Mouse (Mus musculus) embryonic facial prominence, embryonic 11.5 days (tissue): ENCODE measurements at regions not wholly inside any gene's neighbourhood (a gene's known extent, or its start where the extent isn't known, plus 50 kb on each side); places are given as distances from the start of the nearest gene placed in this dataset.

ENCODE experiments used
- ATAC-seq: fragments of 200-750 bp; cut with Nextera tagmentation; replicated peaks from 2 replicates; pipeline ENCODE4 v1.8.0; 2017; ENCODE audit warnings: low read depth; ENCODE audit not compliant: insufficient number of reproducible peaks, low FRiP score, low TSS enrichment
- DNase-seq: peaks from one replicate; pipeline ENCODE4 v3.0.0-alpha.2; 2015; ENCODE audit warnings: low spot score
- H3K27ac ChIP-seq: fragments of 300-500 bp; sonication (generic); replicated peaks from 2 replicates; pipeline ENCODE4 v1.5.1; 2014; ENCODE audit warnings: mild to moderate bottlenecking, low read depth, low read length, control low read depth
- H3K27me3 ChIP-seq: fragments of 300-500 bp; sonication (generic); 2 replicates; pipeline ENCODE4 v1.6.1; 2014; ENCODE audit warnings: mild to moderate bottlenecking, low read length, moderate library complexity, mixed read lengths; ENCODE audit not compliant: control insufficient read depth, insufficient read depth
- H3K36me3 ChIP-seq: fragments of 300-500 bp; sonication (generic); replicated peaks from 2 replicates; pipeline ENCODE4 v1.6.1; 2014; ENCODE audit warnings: low read depth, mild to moderate bottlenecking, low read length, moderate library complexity, mixed read lengths; ENCODE audit not compliant: control insufficient read depth, insufficient read depth
- H3K4me1 ChIP-seq: fragments of 300-500 bp; sonication (generic); 2 replicates; pipeline ENCODE4 v1.6.1; 2014; ENCODE audit warnings: low read length, mixed read lengths; ENCODE audit not compliant: control insufficient read depth, insufficient read depth
- H3K4me2 ChIP-seq: fragments of 300-500 bp; sonication (generic); 2 replicates; pipeline ENCODE4 v1.6.1; 2014; ENCODE audit warnings: low read depth, mild to moderate bottlenecking, control low read depth, low read length, moderate library complexity
- H3K4me3 ChIP-seq: fragments of 300-500 bp; sonication (generic); 2 replicates; pipeline ENCODE4 v1.5.1; 2014; ENCODE audit warnings: low read depth, low read length, control low read depth
- H3K9ac ChIP-seq: fragments of 300-500 bp; sonication (generic); replicated peaks from 2 replicates; pipeline ENCODE4 v1.6.1; 2014; ENCODE audit warnings: mild to moderate bottlenecking, control low read depth, low read length
- H3K9me3 ChIP-seq: fragments of 300-500 bp; sonication (generic); replicated peaks from 2 replicates; pipeline ENCODE4 v1.6.1; 2016; ENCODE audit warnings: mild to moderate bottlenecking, low read length, inconsistent platforms, mixed read lengths; ENCODE audit not compliant: control insufficient read depth
- WGBS: fragments of 180-500 bp; shearing (Covaris S2); extraction: QIAGEN DNeasy Blood & Tissue Kit; methylation state at CpG from one replicate; pipeline ENCODE4 v1.1.7; 2014; 5-methylcytosine and 5-hydroxymethylcytosine counted together

DNA sequence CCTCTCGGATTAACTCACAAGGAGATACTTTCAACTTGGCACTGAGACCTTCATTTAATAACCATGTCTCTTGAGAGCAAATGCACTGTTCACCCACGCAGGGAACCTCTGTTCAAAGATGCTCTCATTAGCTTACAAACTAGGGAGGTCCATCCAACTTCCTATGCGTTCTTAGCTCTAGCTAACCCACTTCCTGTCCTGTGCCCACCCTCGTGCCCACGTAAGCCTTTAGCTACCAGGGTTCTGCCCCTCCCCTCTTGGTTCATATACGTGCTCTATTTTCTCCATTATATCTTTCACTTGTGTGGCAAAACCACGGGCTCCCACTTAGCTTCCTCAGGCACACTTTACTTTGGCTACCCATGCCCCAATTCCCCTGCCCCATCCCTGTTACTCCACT lies 53.4 kb upstream of the Ppp2r5c start:
- Histone ChIP-seq H3K9me3 (no peaks in the 10 kb centered on the region), H3K27me3 (no peaks in the 10 kb centered on the region), H3K4me1 (no peaks in the 10 kb centered on the region), H3K9ac (no peak overlapping the region), H3K4me3 (no peak overlapping the region), H3K27ac (no peak overlapping the region), H3K4me2 (no peak overlapping the region), H3K36me3 (no peaks in the 10 kb centered on the region)
- ATAC-seq (no peak), DNase-seq (no peak)
- 79% methylated on average over 7 of the region's 7 CpGs for WGBS
